Mouse (Mus musculus) spleen, postnatal 36 days (tissue): ENCODE data around the gene Scube1.

Source experiments
- DNase-seq, 2 experiments: peaks; one replicate each; pipeline ENCODE4 v3.0.0; 2022; ENCODE audit warnings: low spot score in 2 of 2, mixed read lengths in 1 of 2

Scube1 gene

DNA sequence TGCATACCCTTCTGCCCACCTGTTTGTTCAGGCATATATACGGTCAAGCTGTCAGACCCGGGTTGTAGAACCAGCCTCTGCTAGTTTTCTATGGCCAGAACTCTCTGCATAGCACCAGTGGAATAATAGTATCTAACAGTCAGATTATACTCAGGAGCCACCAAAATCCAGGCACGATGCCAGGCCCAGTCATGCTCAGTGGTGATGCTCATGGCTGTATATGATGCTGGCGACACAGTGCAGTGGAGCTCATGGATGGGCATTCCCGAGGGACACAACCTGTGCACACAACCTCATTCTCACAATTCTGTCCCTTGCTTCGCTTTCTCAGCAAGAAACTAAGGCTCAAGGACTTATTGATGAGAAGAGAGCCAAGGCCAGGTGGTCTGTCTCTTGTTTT lies 58.8 kb downstream of the Scube1 start:
- DNase-seq: no peak

DNA sequence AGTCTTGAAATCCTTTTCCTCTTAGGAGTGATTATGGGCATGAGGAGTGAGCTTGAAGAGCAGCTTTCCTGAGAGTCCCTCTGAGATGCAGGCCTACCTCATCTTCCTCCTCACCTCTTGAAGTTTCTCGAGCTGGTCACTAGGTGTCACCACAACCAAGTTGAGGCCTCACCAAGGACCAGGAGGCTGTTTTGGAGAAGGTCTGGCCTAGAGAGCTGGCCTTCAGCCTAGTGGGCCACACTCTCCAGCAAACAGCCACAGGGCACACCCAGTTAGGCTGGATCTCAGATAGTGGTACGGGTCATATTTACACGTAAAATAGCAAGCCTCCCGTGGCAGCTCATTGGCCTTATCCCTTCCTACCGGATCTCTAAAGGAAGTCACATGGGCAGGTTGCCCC lies 60.1 kb downstream of the Scube1 start:
- DNase-seq: no peak

DNA sequence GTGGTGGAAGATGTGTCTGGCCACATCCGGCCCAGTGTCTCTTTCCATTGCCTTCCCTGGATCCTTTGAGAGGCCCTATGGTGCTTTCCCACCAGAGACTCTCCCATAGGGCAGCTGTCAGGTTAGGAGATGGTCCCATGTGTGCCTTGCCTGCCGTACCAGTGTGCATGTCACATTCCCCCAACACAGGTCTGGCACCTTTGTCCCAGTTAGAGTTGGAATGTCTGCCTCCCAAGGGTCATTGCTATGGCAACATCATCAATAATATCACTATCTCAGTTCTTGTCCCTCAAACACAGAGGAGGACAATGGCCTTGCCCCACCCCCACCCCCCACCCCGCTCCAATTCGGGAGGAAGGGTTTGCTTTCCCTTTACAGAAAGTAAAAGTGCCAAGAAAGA lies 61.8 kb downstream of the Scube1 start:
- no peak for DNase-seq

DNA sequence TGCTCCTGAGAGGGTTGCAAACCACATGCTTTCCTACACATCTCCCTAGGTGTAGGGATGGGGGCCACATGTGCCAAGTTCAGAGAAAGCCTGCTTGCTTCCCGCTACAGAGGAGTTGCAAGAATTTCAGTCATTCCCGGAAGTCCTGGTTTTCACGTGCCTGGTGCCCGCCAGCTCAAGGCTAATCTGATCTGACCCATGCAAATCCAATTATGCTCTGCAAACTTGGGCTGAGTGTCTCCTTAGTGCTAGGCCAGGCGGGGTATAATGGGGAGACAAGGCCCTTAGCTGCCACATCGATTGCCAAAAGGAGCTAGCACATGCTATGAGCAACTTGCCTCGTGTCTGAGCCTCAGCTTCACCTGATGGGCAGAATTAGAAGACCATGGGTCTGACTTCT lies 62.7 kb downstream of the Scube1 start:
- DNase-seq: no peak

- no peak for DNase-seq
Observed at GRCm38 (mm10) chr15:83642518-83642917, 82.3 kb downstream of the Scube1 start.

- DNase-seq: no peak
Observed at GRCm38 (mm10) chr15:83640208-83640607, 84.6 kb downstream of the Scube1 start.

DNA sequence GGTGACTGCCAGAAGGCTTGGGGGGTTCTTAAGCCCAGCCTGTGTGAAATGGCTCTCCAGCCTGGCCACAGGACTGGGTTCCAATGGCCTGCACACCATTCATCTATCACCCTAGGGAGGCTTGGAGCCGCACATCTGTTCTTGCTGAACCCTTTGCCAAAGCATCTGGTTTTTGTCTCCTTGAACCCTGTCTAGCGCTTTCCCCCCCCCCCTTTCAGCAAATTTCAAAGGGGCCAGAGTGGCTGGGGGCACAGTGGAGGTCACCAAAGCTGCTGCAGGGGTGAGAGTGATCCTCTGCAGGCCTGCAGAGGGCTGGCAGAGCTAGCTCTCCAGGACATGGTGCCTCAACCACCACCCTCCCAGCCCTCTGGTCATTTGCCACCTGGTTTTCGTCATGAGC lies 85.7 kb downstream of the Scube1 start:
- DNase-seq: no peak

- no peak for DNase-seq
Observed at GRCm38 (mm10) chr15:83638196-83638899, 86.5 kb downstream of the Scube1 start.

- no peak for DNase-seq
Observed at GRCm38 (mm10) chr15:83636759-83637158, 88.1 kb downstream of the Scube1 start.

DNA sequence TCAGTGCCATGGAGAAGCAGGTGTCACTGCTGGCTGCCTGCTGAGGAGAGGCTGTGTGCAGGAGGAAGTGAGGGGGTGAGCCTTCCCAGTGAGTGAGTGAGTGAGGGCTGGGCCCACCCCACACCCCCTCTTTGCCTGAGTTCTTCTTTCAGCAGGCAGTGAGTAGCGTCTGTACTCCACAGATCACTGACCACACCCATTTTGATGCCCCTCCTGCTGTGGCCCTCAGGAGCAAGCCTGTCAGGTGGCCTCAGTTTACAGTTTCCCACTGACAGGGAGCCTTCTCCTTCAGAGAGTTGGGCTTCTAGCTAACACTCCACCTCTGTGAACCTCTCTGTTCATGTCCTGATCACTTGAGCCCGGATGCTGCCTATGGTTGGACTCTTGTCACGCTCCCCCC lies 89.6 kb downstream of the Scube1 start:
- DNase-seq: no peak

- no peak for DNase-seq
Observed at GRCm38 (mm10) chr15:83634076-83634475, 90.7 kb downstream of the Scube1 start.

- DNase-seq: no peak
Observed at GRCm38 (mm10) chr15:83631071-83631470, 93.8 kb downstream of the Scube1 start.

- DNase-seq: no peak
Observed at GRCm38 (mm10) chr15:83629716-83630115, 95.1 kb downstream of the Scube1 start.

GRCm38 (mm10) chr15:83626142-83626645 lies 98.6 kb downstream of the Scube1 start:
- no peak for DNase-seq

DNA sequence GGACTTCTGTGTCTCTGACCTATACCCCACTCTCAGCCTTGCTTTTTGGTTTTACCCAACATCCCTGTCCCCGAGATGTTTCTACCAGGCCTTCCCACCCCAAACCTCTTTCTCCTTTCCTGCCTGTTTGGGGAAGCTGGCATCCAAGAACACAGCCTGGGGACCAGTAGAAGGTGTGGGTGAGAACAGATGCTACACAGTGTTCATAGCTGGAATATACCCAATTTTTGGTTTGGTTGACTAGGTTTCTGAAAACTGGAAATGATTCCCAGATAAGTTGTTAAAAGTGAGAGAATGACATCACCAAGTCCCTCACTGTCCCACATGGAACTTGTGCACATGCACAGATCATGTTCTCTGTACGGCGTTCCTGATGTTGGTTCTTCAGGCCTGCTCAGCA lies 109.6 kb downstream of the Scube1 start:
- DNase-seq: no peak

DNA sequence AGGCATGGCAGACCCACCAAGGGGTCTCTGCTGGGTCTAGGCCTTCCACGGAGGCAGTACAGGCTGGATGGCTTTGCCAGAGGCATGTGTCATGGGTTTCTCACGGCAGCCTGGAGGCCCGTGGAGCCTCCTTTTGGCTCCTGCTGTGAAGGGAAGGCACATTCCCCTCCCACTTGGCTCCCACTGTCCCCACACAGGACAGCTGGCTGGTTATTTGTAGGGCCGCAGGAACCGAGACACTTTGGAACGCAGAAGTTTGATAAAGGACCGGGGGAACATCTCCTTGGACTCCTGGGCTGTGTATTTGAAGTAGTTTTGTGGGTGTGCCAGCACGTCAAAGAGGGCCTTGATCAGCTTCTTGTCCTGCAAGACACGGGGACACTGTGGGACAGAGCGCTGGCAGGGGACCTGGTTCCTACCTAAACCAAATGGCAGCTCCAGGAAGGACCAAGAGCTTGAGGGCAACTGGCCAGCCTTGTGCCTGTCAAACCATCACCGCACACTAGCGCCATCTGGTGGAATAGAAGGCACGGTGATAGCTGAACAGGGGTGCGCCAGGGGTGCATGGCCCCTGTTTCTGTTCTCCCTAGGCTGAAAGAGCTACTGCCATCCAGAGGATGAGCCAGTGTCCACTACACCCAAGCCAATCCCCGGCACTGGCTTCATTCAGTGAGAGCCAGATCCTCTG lies 117.6 kb downstream of the Scube1 start:
- DNase-seq: peak; percentile 59 to 76

DNA sequence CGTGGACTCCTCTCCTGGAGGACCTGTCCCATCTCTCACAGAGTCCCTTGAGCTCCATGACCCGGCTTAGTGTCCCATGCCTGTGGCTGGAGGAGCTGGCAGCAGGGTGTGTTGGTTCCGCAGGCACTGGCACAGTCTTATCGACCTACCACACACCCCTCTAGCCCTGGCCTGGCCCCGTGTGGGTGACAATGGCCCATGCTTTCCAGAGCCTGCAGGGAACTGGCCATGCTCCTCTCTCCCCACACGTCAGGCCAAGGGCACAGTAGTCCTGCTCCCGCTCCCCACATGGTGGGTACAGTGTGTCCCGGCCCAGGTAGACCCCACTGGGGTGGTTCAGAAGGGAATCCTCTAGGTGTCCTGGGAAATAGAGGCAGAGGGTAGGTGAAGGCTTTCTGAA lies 118.1 kb downstream of the Scube1 start:
- DNase-seq: peak; percentile 52 to 72

GRCm38 (mm10) chr15:83606216-83606615 lies 118.6 kb downstream of the Scube1 start:
- no peak for DNase-seq

DNA sequence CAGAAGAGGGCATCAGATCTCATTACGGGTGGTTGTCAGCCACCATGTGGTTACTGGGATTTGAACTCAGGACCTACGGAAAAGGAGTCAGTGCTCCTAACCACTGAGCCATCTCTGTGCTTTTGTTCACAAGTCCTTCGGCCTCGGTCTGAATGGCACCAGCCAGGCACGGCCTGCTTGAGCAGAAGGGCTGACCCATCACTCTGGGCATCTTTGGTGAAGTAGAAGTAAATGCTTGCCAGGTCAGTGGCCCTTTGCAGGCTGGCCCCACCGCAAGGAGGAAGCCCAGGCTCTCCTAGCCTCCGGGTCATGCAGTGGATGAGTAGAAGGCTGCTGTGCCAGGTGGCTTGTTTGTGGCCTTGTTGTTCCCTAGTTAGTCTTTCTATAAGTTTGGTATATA lies 121.4 kb downstream of the Scube1 start:
- DNase-seq: no peak

GRCm38 (mm10) chr15:83603046-83603396 lies 121.8 kb downstream of the Scube1 start:
- DNase-seq: no peak

DNA sequence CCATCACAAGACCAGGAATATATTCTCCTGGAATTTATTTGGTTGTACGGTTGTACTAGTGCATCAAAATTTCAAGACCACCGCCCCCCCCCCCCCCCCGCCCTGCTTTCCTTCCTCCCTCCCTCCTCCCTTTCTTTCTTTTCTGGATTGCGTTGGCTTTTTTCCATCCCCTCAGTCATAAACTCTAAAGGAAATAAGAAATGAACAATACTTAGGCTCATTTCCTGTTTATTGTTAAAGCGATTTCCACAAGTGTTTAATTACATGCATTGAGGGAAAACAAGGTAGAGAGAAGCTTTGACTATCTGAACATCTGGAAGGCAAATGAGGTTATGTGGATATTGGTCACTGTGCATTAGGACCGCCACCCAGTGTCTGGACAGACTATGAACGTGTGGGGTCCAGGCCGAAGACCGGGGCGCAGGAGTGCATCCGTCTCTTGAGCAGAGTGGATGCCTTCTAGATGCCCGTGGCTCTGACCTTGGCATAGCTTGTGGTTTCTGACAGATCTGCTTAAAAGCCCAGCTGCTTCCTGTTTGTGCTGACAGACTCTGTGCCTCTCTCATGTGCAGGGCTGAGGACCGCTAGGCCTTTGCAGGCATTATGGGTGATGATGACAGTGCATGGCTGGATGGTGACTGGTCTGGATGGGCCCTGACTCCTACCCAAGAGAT lies 122.3 kb downstream of the Scube1 start:
- DNase-seq: peak; percentile 81 to 85

- no peak for DNase-seq
Observed at GRCm38 (mm10) chr15:83601185-83601584, 123.6 kb downstream of the Scube1 start.

DNA sequence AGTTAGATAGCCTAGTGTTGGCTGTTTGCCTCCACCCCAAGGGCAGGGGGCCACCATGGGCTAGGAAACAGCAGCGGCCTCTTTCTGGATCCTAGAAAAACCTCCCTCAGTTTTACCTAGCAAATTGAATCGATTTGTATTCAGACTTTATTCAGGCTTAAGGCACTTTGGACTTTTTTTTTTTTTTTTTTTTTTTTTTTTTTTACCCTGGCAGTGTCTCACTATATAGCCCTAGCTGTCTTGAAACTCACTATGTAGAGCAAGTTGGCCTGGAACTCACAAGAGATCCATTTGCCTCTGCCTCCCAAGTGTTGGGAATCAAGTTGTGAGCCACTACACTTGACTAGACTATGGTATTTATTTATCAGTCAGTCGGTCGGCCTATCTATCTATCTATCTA lies 128.0 kb downstream of the Scube1 start:
- DNase-seq: no peak
